Mouse (Mus musculus) left cerebral cortex, adult 11 months (tissue): ENCODE data around the gene Myrip.

Experiments
- DNase-seq: peaks from one replicate; pipeline ENCODE4 v3.0.0; 2022; ENCODE audit warnings: low spot score

Myrip gene

DNA sequence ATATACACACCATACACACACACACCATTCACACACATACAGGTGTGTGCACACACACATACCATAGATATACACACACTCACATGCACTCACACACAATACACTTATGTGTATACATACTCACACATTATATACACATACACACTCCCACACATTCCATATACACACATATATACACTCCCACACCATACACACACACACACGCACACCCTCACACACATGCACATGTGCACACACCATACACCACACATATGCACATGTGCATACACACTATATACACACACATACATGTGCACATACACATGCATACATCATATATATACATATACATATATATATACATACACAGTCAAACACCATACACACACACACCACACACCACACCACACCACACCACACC lies 169.1 kb downstream of the Myrip start:
- DNase-seq: no peak

DNA sequence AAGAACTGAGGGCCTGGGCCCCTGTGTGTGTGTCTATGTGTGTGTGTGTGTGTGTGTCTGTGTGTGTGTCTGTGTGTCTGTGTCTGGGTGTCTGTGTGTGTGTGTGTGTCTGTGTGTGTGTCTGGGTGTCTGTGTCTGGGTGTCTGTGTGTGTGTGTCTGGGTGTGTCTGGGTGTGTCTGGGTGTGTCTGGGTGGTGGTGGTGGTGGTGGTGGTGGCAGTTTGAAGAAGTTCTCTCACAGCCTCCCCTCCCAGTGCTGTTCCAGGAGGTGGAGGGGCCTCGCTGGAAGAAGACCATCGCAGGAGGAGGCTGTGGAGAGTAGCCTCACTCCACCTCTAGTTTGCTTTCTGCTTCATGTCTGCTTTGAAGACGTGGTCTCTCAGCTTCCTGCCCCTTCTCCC lies 180.3 kb downstream of the Myrip start:
- DNase-seq: no peak

DNA sequence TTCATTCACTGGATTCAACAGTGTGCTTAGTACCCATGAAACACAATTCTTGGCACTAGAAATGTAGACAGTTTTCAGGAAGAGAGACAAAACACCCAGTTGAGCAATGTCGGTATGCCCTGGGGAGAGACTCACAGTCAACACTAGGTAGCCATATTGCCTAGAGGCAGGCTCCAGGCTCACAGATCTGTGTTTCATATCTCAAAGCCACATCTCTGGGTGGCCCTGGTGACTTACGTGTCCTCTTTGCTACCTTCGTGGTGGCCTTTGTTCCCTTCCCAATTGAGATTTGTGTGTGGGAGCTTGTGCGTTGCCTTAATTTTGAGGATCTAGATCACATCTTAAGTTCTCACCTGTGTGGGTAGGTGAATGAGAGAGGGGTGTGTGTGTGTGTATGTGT lies 181.1 kb downstream of the Myrip start:
- DNase-seq: no peak

DNA sequence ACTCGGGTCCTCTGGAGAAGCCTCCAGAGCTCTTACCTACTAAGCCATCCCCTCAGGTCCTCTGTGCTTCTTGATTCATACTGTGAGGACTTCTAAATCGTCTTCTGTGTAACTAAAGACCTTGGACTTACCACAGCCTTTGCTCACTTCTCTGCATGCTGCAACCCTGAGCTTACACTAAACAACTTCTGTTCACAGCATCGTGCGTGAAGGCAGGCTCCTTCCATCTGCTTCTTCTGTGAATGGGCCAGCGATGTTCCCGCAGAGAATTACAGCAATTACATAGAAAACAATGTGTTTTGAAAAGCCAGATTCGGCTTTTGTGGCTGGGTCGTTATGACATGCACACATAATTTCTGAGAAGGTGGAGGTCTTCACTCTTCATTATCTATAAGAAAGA lies 181.8 kb downstream of the Myrip start:
- DNase-seq: no peak

DNA sequence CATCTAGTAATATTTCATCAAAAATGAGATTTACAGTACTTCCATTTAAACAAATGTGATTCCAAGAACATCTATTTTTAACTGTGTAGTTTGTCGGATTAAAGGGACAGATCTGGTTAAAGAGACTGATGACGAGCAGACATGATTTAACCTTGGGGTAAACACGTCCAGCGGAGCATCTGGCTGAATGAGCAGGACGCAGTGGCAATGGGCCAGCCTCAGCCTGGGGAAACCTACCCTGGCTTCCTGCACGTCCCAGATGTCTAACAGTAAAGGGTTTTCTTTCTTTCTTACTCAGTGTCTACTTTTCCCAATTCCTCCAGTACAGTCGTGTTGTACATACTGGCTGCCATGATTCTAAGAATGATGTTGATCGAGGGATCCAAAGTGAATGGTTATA lies 185.8 kb downstream of the Myrip start:
- no peak for DNase-seq

DNA sequence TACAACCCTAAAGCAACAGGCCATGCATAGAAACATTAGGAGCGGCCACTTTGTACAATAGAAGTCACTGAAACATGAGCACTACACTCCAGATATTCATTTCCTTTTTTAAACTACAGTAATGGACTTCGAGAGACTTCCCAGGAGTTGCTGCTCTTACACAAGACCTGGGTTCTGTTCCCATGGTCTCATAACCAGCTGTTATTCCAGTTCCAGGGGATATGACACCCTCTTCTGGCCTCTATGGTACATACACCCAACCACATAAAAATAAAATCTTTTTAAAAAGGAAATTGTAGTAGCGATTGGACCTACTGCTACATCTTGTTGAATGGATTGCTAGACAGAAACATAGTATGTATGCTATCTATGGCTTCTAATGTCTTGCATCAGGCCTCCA lies 190.2 kb downstream of the Myrip start:
- DNase-seq: no peak

DNA sequence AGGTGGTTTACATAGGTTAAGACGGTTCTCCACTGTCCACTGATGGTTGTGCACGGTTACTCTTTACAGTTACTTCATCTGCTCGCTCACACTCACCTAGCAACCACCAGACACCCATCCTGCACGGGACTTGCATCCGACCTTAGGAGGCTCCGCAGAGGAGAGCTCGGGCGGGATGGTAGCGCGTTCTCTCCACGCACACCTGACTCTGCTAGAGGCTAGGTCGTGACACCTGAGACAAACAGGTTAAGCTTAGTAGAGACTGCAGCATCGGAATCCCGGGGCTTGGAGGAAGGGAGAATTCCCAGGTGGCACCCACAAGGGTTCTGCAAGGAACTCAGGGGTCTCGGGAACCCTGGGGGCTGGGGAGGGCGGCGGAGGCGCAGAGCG lies 190.7 kb downstream of the Myrip start, which contains the start of gene Eif1b:
TSS of gene Eif1b (plus strand) at position 223 of the 390 bp plus-strand sequence.
- no peak for DNase-seq

DNA sequence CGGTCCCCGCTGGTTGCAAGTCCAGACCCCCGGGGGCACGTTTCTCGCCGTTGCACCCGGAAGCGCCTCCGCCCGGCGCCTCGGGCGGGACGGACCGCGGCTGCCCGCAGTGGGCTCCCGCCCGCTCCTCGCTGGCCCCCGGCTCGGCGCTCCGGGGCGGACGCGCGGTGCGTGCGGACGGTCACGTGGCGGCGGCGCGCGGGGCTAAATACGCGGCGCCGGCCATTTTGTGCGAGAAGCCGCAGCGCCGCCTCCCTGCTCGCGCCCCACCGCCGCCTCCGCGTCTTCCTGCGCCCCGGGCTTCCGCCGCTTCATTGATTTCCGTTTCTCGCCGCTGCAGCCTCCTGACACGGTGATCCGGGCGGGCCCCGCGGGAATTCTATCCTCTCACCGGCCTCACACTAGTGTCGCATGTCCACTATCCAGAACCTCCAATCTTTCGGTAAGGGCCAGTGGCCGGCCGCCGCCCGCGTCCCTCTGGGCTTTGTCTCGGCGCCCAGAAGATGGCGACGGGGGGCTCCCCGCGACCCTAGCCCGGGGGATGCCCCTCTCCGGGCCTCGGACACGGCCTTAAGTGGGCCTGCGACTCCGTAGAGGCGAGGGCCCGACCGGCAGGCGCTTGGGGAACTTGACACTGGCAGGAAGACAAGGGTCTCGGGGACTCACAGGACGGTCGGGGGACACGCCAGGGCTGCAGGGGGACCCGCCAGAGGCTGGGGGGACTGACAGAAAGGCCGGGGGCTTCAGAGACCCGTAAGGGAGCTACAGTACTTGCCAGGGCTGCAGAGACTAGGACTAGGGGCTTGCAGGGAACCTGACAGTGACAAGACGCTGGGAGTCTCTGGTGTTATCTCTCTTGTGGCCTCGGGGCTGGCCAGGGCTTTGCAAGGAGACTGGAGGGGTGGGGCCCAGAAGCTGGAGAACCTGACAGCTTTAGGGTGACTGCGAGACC lies 191.4 kb downstream of the Myrip start:
- peak; percentile 62 for DNase-seq

DNA sequence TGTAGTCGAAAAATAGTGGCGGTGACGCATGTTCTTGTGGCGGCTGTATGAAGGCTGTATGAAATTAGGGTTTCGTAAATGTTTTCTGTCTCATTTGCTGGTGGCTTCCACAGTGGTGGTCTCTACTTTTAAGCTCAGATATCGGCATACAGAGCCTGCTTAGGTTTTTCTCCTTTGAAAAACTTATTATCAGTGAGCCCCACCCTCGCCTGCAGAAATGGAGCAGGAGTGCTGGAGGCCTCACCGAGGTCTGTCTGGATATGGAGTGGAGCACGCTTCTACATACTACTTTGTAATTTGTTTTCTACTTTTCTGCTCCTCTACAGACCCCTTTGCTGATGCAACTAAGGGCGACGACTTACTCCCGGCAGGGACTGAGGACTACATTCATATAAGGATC lies 192.5 kb downstream of the Myrip start:
- no peak for DNase-seq

DNA sequence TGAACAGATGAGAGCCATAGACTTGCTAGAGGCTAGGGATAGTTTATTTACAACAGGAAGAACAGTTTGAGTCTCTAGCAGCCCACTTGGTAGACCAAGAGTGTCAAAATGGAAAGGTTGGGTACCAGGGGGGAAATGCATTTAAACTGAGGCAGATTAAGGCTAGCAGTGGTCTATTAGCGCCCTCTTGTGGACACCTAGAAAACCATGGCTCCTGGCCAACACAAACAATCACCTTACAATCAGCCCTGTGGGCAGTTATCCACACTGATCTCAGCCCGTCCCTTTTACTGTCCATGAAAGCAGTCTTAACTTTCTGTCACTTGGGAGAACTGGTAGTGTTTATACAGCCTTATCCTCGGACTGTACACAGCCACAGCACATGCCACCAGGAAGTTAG lies 195.4 kb downstream of the Myrip start:
- no peak for DNase-seq

DNA sequence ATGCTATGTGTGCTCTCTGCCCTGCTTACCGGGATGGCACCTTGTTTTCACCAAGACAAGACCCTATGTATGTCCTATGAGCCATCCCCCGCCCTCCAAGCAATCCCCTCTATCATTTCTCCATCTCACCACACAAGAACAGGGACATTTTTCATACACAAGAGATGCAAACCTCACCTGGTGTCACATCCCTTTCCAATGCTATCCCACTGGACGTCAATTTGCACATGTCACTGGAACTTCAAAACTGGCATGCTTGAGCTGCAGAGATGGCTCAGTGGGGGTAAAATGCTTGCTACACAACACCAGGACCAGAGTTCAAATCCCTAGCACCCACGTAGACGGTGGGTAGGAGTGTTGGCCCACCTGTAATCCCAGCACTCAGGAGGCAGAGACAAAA lies 196.7 kb downstream of the Myrip start:
- DNase-seq: no peak

DNA sequence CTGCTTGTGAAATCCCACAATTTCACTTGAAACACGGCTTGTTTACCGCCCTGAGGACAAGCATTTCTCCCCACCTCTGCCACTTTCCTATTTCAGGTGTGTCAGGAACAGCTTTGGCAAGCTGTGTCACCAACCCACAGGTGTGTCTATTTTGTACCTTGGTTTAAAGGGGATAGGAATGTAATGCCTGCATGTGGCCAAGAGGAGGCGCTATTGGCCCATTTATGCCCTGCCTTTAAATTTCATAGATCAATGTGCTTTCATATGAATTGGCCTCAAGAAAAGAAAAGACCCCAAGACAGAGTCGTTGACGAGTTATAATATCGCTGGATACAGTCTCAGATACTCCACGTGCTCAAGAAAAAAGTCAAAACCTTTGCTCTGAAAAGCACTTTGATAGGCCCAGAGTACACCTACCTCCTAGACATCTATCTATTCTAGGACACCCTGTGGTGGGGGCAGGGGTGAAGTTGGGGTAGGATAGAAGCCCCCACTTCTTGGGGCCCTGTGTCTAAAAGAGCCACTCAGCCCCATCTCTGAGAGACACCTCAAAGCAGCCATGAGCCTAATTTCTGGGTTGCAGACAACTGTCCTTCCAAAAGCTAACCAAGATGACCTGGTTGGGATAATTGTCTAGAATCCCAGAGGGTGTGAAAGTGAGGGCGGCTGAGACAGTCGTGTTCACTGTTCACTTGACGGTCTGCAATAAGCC lies 200.0 kb downstream of the Myrip start:
- DNase-seq: no peak

DNA sequence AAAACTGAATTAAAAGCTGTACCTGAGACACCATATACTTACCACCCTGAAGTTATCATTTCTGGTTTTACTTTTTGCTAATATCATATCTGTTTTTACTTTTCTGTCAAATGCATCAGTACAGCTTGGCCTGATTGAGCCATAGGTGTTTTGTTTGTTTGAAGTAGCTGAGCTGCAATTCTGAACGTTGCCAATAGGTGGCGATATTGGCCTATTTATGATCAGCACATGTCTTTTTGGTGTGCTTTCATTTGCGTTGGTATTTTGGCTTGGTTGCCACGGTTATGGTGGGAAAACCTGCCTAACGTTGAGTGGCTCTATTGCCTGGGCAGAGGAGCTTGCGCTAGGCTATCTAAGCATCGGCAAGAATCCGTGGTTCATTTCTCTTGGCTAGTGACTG lies 200.7 kb downstream of the Myrip start:
- DNase-seq: peak; percentile 53

DNA sequence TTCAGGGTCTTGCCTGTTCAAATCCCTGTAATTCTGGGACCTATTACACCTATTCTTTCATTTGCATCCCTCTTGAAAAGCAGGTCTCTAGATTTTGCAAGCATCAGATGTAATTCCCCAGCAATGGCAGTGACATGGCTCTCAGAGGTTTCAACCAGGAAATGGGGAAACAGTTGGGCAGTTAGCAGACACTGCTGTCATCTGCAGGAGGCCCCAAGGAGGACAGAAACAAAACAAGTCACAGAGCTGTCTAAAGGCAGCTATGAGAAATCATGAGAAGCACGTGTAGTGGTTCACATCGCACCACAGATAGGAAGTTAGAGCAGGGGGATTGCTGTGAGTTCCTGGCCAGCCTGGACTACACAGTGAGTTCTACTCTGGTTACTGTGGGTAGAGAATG lies 203.1 kb downstream of the Myrip start:
- no peak for DNase-seq

DNA sequence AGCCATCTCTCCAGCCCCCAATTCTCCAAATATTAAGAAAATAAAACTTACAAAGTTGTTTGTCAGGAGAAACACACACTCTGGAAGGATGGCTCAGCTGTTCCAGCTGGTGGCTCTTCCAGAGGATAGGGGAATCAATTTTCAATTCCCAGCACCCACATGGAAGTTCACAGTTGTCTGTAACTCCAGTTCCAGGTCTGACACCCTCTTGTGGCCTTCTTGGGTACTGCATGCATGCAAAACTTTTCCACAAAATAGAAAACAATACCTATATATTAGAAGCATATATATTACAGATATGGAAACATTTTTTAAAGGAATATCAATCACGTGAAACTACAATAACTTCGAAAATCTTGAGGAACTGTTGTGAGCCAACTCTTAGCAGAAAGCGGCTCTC lies 210.5 kb downstream of the Myrip start:
- no peak for DNase-seq

DNA sequence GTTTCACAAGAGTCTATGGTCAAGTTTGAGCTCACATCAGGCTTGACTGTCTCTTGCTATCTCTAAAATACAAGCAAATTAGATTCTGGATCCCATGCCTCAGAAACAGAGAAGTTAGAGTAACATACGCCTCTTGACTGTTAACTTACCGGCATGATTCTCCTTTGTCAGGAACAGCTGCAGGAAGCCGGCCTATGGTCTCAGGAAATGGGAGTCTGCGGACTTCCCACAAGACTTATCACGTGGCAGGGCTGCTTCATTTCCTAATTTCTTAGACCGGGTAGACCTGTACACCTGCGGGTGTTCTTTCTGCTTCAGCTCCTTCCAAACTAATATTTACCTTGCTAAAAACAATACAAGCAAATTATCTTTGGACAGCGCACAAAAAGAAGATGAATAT lies 215.4 kb downstream of the Myrip start:
- DNase-seq: no peak

DNA sequence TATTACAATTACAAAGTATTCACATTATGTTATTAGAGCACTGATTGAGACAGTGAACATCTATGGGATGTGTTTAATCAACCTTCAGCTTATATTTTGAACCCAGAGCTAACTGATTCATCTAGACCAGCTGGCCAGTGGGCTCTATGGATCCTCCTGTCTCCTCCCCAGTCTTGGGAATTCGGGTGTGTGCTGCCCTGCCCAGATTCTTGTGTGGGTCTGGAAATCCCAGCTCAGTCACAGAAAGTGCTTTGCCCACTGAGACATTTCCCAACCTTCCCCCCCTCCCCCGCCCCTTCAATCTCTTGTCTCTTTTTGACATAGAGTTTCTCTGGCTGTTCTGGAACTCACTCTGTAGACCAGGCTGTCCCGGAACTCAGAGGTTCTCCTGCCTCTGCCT lies 217.6 kb downstream of the Myrip start:
- no peak for DNase-seq

DNA sequence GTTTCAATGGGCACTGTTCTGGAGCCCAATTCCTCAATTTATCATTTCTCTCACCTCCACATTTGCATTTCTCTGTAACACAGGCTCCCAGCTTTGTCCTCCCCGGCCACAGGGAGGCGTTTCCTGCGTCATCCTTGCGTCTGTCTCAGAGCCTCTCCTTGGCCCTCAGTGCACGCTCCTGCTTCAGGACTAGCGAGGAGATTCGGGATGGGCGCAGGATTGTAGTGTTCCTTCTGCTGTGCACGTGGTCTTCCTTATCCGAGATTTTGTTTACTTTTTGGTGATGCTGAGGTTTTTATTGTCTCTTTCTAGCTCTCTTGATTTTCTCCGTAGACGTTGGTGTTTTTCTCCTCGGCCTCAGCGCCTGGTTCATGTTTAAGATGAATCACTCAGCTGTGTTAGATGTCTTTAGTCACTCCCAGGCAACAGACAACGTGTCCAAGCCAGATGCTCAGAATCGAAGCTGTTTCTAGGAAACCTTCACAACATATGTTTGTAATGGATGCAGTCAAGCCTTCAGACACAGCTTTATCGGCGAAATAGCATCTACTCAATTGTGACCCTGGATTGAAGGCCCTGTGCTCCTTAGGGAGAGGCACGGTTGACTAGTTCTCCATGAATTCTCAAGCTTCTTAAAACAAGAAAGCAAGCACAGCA lies 218.3 kb downstream of the Myrip start:
- DNase-seq: no peak

DNA sequence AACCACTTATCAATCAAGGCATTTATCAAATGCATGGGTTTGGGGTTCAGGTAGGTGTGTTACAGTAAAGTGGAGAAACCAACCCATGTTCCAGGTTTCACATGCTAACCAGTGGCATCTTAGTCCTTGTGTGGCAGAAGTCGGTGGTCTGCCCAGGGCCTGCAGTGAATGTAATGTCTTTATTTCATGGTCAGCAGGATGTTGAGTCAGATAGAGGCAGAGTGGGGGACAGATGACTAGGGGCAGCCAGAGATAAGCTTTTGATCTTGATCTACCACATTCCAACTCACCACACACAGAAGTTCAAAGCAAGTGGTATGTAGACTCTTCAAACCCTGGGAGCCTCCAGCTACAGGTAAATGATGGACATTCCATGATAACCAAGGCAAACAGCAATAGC lies 219.8 kb downstream of the Myrip start:
- DNase-seq: no peak
